Mouse (Mus musculus) ES-E14 (cell line): ENCODE results near the gene Abca4. TPM values are rescaled to one million over a fixed set of nuclear protein-coding genes. Genes with fewer than 3 reads are reported as not detected.

Experiments used
- DNase-seq: peaks from one replicate; pipeline ENCODE4 v3.0.0-alpha.2; 2013; ENCODE audit warnings: low read depth, low spot score
- H3K27ac ChIP-seq: 2 replicates; pipeline ENCODE4 v1.5.1; 2012; ENCODE audit warnings: low read depth, mild to moderate bottlenecking, low read length, moderate library complexity, mixed read lengths; ENCODE audit not compliant: poor library complexity, insufficient read depth, severe bottlenecking
- H3K36me3 ChIP-seq: 2 replicates; pipeline ENCODE4 v1.6.1; 2012; ENCODE audit warnings: mild to moderate bottlenecking, low read length, moderate library complexity, mixed read lengths; ENCODE audit not compliant: control insufficient read depth, poor library complexity, insufficient read depth, severe bottlenecking
- H3K4me1 ChIP-seq, 2 experiments: fragments of 150-350 bp in 1 of 2; sonication (generic) in 1 of 2; 2 replicates each; pipeline ENCODE4 v1.6.1; 2012; ENCODE audit warnings: low read length in 2 of 2, mild to moderate bottlenecking in 1 of 2, mixed read lengths in 1 of 2; ENCODE audit not compliant: control insufficient read depth in 2 of 2, insufficient read depth in 2 of 2, poor library complexity in 1 of 2
- H3K4me3 ChIP-seq, 2 experiments: fragments of 150-350 bp in 1 of 2; sonication (generic) in 1 of 2; 2 replicates each; pipeline ENCODE4 v1.5.1; 2012; ENCODE audit warnings: low read length in 2 of 2, low read depth in 1 of 2, mild to moderate bottlenecking in 1 of 2, mixed read lengths in 1 of 2; ENCODE audit not compliant: insufficient read depth in 1 of 2, poor library complexity in 1 of 2, severe bottlenecking in 1 of 2
- H3K9ac ChIP-seq: 2 replicates; pipeline ENCODE4 v1.6.1; 2012; ENCODE audit warnings: low read depth, mild to moderate bottlenecking, low read length, mixed read lengths; ENCODE audit not compliant: poor library complexity, insufficient read depth, severe bottlenecking
- H3K9me3 ChIP-seq: fragments of 150-350 bp; sonication (generic); 2 replicates; pipeline ENCODE4 v1.6.1; 2012; ENCODE audit warnings: low read depth, mild to moderate bottlenecking, low read length; ENCODE audit not compliant: control insufficient read depth, insufficient read depth
- CHD2 ChIP-seq: IDR thresholded peaks from 2 replicates; pipeline ENCODE4 v1.6.1; 2014; ENCODE audit warnings: mild to moderate bottlenecking, low read depth, low read length, inconsistent platforms
- HCFC1 ChIP-seq: IDR thresholded peaks from 2 replicates; pipeline ENCODE4 v1.6.1; 2012; ENCODE audit warnings: low read length, inconsistent platforms, borderline replicate concordance; ENCODE audit not compliant: insufficient read depth
- MAFK ChIP-seq: IDR thresholded peaks from 2 replicates; pipeline ENCODE4 v1.6.1; 2014; ENCODE audit warnings: mild to moderate bottlenecking, low read depth, low read length, inconsistent platforms; ENCODE audit not compliant: insufficient read depth
- ZC3H11A ChIP-seq: IDR thresholded peaks from 2 replicates; pipeline ENCODE4 v1.6.1; 2012; ENCODE audit warnings: low read depth, mild to moderate bottlenecking, inconsistent platforms, low read length, borderline replicate concordance
- ZNF384 ChIP-seq: IDR thresholded peaks from 2 replicates; pipeline ENCODE4 v1.6.1; 2012; ENCODE audit warnings: low read depth, low read length, inconsistent platforms
- in situ Hi-C, 2 experiments: fragments of 600-800 bp; cut with MboI; formaldehyde crosslinking; loops; one replicate each; pipeline ENCODE4 v1.15.1; 2025; ENCODE audit warnings: low sequenced_read_pairs in 2 of 2, inconsistent platforms in 1 of 2; ENCODE audit not compliant: unreplicated experiment in 2 of 2
- total RNA-seq: library from RNA; depleted of rRNA; stranded (reverse); fragments of 300-350 nt; gene quantifications from 2 replicates; pipeline ENCODE4 v1.2.3, GENCODE M21; 2012

Gene Abca4
- total RNA-seq, 1 experiment, result 2.3 TPM

DNA sequence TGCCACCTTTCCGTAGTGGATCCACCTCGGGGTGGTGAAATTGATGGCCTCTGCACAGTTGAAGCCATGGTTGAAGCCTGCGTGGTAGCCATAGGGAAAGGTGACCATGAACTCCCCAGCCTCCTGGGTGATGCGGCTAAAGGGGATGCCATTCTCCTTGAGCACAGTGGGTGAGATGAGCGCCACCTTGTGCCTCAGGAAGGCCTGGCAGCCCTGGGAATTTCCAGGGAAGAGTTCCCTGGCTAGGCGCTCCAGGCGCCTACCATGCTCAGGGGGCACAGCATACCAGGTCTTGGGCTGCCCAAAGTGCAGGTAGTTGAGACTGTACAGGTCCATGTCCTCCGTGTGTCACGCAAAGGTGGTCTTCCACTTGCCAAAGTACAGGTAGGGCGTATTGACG is 139.9 kb downstream of the Abca4 start:
- in situ Hi-C loops, result no loop called here
- H3K27ac ChIP-seq, result no peak overlapping the region
- TF ChIP-seq ZC3H11A, result no peak
- TF ChIP-seq CHD2, result no peak
- no peak for TF ChIP-seq ZNF384
- no peak for TF ChIP-seq HCFC1
- TF ChIP-seq MAFK, result no peak
- no peak overlapping the region for H3K9ac ChIP-seq
- no peaks in the 10 kb centered on the region for H3K36me3 ChIP-seq
- peaks cover 0 to 4% of the 10 kb centered on the region in 2 experiments; a peak in 2 of 4 replicates for H3K4me1 ChIP-seq
- H3K9me3 ChIP-seq, result no peaks in the 10 kb centered on the region
- DNase-seq, result peak; percentile 31
- no peak overlapping the region; a peak in 1 of 4 replicates for H3K4me3 ChIP-seq

DNA sequence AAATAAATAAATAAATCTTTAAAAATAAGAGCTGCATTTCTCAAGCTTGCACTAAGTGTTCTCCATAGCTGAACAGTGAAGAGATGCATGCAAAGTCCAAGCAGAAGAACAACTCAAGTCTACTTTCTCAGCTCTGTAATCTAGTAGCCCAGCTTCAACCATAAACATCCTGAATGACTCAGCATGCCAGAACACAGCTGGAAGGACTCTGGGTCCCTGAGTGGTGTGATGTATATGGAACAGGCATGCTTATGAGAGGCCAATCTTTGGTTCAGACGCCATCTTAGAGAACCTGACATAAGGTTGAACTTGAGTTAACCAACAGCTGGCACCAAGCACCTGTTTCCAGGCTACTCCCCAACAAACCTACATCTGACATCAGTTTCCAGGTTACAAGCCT is 142.7 kb downstream of the Abca4 start:
- in situ Hi-C loops, result no loop called here
- Histone ChIP-seq H3K4me1 (peaks cover 0 to 4% of the 10 kb centered on the region in 2 experiments; a peak in 2 of 4 replicates), H3K9me3 (no peaks in the 10 kb centered on the region), H3K9ac (no peak overlapping the region), H3K27ac (no peak overlapping the region), H3K4me3 (no peak overlapping the region), H3K36me3 (no peaks in the 10 kb centered on the region)
- DNase-seq, result no peak
- TF ChIP-seq ZNF384, result no peak
- no peak for TF ChIP-seq MAFK
- TF ChIP-seq ZC3H11A, result no peak
- TF ChIP-seq HCFC1, result no peak
- no peak for TF ChIP-seq CHD2

DNA sequence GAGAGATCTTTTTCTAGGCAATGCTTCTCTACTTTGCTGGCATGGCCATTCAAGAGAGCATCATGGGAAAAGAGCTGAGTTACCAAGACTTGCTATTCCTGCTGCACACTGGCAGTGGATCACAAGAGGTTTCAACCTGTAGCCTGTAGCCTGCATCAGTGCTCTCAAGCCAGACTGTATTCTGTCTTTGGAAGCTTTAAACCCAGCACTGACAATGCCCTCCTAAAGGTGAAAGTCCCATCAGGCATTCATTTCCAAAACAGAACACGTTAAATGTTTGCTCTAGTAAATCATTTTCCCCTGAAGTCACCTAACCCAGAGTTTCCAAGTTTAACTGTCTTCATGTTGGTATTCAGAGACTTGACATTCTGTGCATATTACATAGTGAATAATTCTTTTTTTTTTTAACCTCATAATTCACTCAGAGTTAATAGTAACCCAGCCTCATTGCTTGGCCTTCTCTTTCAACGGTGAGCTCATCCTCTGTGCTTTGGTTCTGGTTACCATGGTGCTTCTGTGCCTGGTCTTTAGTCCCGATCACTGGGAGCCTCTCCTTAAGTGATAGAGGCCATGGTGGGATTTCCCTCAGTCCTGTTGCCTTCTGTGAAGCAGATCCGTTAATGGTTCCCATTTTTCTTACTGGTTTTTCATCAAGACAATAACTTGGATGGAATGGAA is 152.5 kb downstream of the Abca4 start:
- H3K36me3 ChIP-seq, result no peaks in the 10 kb centered on the region
- no peak overlapping the region for H3K9ac ChIP-seq
- no peaks in the 10 kb centered on the region for H3K9me3 ChIP-seq
- no peak overlapping the region for H3K27ac ChIP-seq
- DNase-seq, result no peak
- in situ Hi-C loops, result no loop called here
- H3K4me1 ChIP-seq, result peaks cover under 1 to 2% of the 10 kb centered on the region in 2 experiments; a peak in 3 of 4 replicates
- H3K4me3 ChIP-seq, result no peak overlapping the region
- TF ChIP-seq ZNF384 (no peak), HCFC1 (no peak), ZC3H11A (no peak), CHD2 (no peak), MAFK (no peak)

DNA sequence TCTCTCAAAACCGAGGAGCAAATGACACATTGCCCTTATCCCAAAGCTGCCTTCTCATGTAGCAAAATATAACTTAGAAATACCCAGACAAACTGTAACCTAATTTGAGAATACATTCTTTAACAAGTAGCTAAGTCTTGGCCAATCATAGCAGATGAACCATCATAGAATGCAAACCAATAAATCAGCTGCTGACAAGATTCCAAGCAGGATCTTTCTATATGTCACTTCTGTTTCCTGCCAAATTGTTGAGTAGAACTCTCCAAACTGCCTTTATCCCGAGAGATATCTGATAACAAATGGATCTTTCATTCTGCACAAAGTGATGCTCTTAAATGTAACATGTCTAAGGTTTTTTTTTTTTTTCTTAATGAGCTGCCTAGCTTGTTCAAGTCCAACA is 154.3 kb downstream of the Abca4 start:
- Histone ChIP-seq H3K27ac (no peak overlapping the region), H3K36me3 (no peaks in the 10 kb centered on the region), H3K9ac (no peak overlapping the region), H3K4me3 (no peak overlapping the region), H3K4me1 (peaks cover 4 to 6% of the 10 kb centered on the region in 2 experiments; a peak in 3 of 4 replicates), H3K9me3 (no peaks in the 10 kb centered on the region)
- in situ Hi-C loops, result no loop called here
- no peak for DNase-seq
- TF ChIP-seq ZC3H11A (no peak), HCFC1 (no peak), MAFK (no peak), CHD2 (no peak), ZNF384 (no peak)
